Mouse (Mus musculus): ENCODE results near the gene Scgb1b3. TPM values are rescaled to one million over a fixed set of nuclear protein-coding genes. Genes with fewer than 3 reads are reported as not detected.

The Scgb1b3 gene
- total RNA-seq (2022) = not detected

DNA sequence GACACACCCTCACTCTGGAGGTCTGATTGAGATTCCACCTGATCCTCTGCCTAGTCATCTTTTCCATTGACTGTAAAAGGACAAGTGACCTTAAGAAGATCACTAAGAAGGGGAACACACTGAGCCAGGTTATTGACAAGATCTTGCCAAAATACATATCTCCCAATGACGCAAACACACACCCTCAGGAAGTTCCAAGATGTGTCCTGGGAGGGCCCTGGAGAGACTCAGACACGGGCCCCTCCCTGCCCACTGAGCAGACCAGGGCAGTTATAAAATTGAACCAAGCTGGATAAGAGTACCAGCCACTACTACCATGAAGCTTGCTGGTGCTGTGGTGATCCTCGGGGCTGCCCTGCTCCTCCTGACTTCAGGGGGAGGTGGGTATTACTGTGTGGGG lies at the start of gene Scgb1b3:
Gene Scgb1b3 (plus strand): TSS at position 301 of the 400 bp plus-strand sequence.
- DNase-seq = no peak

DNA sequence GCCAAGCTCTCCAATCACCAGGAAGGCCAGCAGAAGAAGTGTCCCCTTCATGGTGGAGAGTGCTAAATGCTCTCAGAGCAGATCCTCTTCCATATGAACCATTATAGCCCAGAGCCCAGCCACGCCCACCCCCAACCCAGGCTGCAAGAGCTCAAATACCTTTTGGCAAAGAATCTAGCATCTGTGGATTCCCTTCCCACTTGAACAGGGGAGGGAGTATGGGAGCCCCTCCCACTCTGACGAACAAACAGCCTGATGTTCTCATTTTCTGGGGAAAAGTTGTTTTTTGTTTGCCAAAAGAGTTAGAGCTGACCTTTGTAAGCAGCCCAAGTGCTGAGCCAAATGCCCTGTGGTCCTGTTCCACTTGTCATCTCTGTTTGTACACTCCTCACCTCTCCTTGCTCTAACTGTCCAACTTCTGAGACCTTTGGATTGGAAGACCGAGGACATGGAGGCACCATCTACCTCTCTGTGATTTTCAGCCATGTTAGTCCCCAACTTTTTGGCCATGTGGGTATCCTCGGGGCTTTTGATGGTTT lies 13.3 kb upstream of the Scgb1b3 start, which contains the start of gene Scgb2b3:
Gene Scgb2b3 (minus strand): TSS at position 51 of the 539 bp plus-strand sequence.
- DNase-seq = no peak

Other genes with a start within 250 kb of the Scgb1b3 start
- 10 to 100 TPM; 14.2 to 27.2 (median 18.9) TPM for gene Scn1b, start 248.6 kb upstream of the Scgb1b3 start, total RNA-seq (2022)
- gene Gramd1a, start 219.7 kb upstream of the Scgb1b3 start, total RNA-seq (2022) = 10 to 100 TPM; 37.7 to 65.1 (median 55.4) TPM
- gene Scgb2b2, start 85.1 kb upstream of the Scgb1b3 start, total RNA-seq (2022) = not detected
- gene Scgb1b2, start 83.8 kb upstream of the Scgb1b3 start, total RNA-seq (2022) = not detected
- gene Scgb2b3, start 13.5 kb upstream of the Scgb1b3 start, total RNA-seq (2022) = not detected